In the genomic region with DNA sequence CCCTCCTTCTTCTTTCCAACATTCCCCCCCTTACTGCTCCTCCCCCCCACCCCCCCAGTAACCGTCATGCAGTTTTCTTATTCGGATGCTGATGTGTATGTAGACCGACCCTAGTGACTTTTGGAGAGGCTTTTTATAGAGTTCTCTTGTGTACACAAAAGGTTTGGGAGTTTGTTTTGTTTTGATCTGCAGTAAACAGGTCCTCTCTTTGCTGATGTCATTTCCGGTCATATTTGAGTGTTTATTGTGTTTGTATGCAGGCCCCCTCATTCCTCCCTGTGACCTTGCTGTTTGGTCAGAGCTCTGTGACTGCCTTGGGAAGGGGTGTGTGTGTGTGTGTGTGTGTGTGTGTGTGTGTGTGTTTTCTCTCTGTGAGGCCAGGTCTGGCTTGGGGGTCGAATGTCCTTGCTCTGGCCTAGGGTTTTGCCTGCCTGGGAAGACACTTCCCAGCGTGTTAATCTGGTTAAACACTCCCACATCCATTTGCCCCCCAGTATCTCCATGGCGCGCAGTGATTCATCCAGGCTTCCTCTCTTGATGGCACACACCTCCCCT, we compare ENCODE assay signal across 10 mouse cellular contexts.
A peak's percentile ranks its signal among the peaks of the same experiment; 100 is the strongest.
DNase-seq lines count a peak whose midpoint lies in the region; ATAC-seq lines count a peak whose summit lies in the region.
"Had no signal": no experiment of that assay in that cellular context is flagged by ENCODE, and none has a peak within 500 bp of the region (broad histone marks: within the 10 kb centered on the region; RNA-seq: fewer than 3 reads in every experiment).

No protein-coding gene starts in this region.

- peak overlapping the region; percentile 98 for H3K9ac ChIP-seq in hindbrain, embryonic 14.5 days
- H3K9ac ChIP-seq in liver, embryonic 16.5 days (ENCODE audit: low read depth, low read length): no peak overlapping the region
- H3K9ac ChIP-seq: liver, embryonic 14.5 days had no signal

- peak; percentile 42 for DNase-seq in embryo, embryonic 11 days
- DNase-seq in embryo, embryonic 9.5 days (ENCODE audit: extremely low spot score): no peak
- peak; percentile 29 for DNase-seq in MN1 (ENCODE audit: low spot score)
- no peak for DNase-seq in hindbrain, embryonic 14.5 days (ENCODE audit: low spot score)
- DNase-seq in cerebellum, adult 9-10 months: no peak
- no peak for DNase-seq in frontal cortex, postnatal 14 days (ENCODE audit: low spot score in 2 of 2)
- DNase-seq in left cerebral cortex, adult 9 months (ENCODE audit: low spot score in 2 of 2): no peak
- DNase-seq: B cell, adult 2 months had no signal

- WGBS in hindbrain, embryonic 14.5 days: 10% methylated on average over 8 of the region's 8 CpGs
- WGBS in liver, embryonic 16.5 days (ENCODE audit: insufficient replicate concordance): 50% methylated on average over 8 of the region's 8 CpGs

- H3K27me3 ChIP-seq in hindbrain, embryonic 14.5 days (ENCODE audit: control insufficient read depth, insufficient read depth, low read length): peaks cover 7% of the 10 kb centered on the region; the same call in 1 of the 2 replicates
- peaks cover 32% of the 10 kb centered on the region for H3K27me3 ChIP-seq in liver, embryonic 16.5 days (ENCODE audit: control insufficient read depth, insufficient read depth, low read depth, low read length)

- H3K4me2 ChIP-seq in hindbrain, embryonic 14.5 days (replicated peaks): peak overlapping the region; percentile 92
- no peak overlapping the region for H3K4me2 ChIP-seq in liver, embryonic 16.5 days (ENCODE audit: low read depth, low read length)

- H3K4me1 ChIP-seq in hindbrain, embryonic 14.5 days (replicated peaks; ENCODE audit: control insufficient read depth, insufficient read depth, low read length): peaks cover 61% of the 10 kb centered on the region
- H3K4me1 ChIP-seq in liver, embryonic 16.5 days (ENCODE audit: control insufficient read depth, low read depth, low read length): peaks cover 10% of the 10 kb centered on the region

- no peaks in the 10 kb centered on the region for H3K9me3 ChIP-seq in hindbrain, embryonic 14.5 days (ENCODE audit: control insufficient read depth, low read length)
- H3K9me3 ChIP-seq in liver, embryonic 16.5 days (replicated peaks; ENCODE audit: control insufficient read depth, low read length): no peaks in the 10 kb centered on the region

- ATAC-seq in hindbrain, embryonic 14.5 days (ENCODE audit: low FRiP score): no peak
- ATAC-seq in liver, embryonic 16.5 days (ENCODE audit: low read depth): no peak

- no peaks in the 10 kb centered on the region for H3K36me3 ChIP-seq in hindbrain, embryonic 14.5 days (replicated peaks; ENCODE audit: control insufficient read depth, insufficient read depth)
- no peaks in the 10 kb centered on the region for H3K36me3 ChIP-seq in liver, embryonic 16.5 days (ENCODE audit: control insufficient read depth, insufficient read depth)

- H3K27ac ChIP-seq in hindbrain, embryonic 14.5 days: peak overlapping the region; percentile 100
- 0 out of 2 replicates have a peak overlapping the region, but pooled peaks have one; percentile 18 for H3K27ac ChIP-seq in liver, embryonic 16.5 days (ENCODE audit: low read length)
- H3K27ac ChIP-seq: liver, embryonic 14.5 days had no signal

- H3K4me3 ChIP-seq in hindbrain, embryonic 14.5 days (replicated peaks; ENCODE audit: low read length): peak overlapping the region; percentile 17
- no peak overlapping the region for H3K4me3 ChIP-seq in liver, embryonic 16.5 days (ENCODE audit: low read depth, low read length)

Comparison
In these comparisons a context has a peak if more than half of its experiments do, and no peak if none do; other contexts are left out.
1. DNase-seq: peak in embryo, embryonic 11 days (single experiment) and MN1 (single experiment); none in embryo, embryonic 9.5 days (single experiment), hindbrain, embryonic 14.5 days (single experiment), cerebellum, adult 9-10 months (single experiment), frontal cortex, postnatal 14 days (0 of 2) and left cerebral cortex, adult 9 months (0 of 2).